Mouse (Mus musculus) thymus, postnatal 36 days (tissue): ENCODE data around the gene Hrh3.

Experiments
- DNase-seq, 2 experiments: peaks; one replicate each; pipeline ENCODE4 v3.0.0; 2022; ENCODE audit warnings: mixed read lengths in 2 of 2

The Hrh3 gene

DNA sequence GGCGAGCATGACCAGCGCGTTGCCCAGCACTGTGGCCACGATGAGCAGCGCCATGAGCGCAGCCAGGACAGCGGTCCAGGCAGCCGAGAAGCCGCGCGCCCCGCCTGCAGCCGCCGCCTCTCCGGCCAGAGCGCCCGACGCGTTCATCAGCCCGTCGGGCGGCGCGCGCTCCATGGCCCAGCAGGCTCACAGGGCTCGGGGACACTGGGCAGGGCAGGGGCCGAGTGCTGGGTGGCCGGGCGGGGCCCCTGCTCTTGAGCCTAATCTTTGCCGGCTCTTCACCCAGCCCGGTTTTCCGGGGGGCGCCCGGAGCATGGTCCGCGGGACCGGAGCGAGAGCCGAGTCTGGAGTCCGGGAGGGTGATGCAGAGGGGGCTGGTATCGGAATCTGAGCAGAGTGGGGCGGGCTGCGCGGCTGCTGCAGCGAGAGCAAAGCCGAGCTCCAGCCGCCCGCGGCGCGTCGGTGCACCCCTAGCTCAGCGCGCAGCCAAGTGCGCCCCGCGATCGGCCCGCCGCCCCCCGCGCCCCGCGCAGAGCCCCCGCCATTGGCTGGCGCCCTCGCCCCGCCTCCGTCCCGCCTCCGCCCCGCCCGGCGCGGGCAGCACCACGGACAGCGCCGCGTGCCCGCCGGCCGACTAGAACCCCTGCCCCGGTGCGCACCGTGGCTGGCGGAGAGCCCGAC lies at the start of gene Hrh3:
Gene Hrh3 (minus strand): TSS at position 511 of the 681 bp plus-strand sequence.
- peak; percentile 88 to 89 for DNase-seq

DNA sequence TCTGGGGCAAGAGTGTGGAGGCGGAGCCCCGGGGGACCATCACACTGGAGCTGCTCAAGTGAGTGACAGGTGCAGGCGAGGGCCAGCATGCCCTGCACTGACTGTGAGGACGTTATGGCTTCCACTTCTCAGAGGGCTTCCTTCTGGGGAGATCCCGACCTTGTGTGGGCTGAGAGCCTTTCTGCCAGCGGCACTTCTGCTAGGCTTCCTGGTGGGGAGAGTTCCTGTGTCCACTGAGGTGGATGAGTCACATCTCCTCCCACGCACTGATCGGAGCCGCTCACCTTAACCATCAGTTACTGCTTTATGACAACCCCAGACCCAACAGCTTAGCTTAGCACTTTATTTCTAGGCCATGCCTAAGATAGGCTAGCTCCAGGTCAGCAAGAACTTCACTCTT lies 44.3 kb upstream of the Hrh3 start:
- no peak for DNase-seq

DNA sequence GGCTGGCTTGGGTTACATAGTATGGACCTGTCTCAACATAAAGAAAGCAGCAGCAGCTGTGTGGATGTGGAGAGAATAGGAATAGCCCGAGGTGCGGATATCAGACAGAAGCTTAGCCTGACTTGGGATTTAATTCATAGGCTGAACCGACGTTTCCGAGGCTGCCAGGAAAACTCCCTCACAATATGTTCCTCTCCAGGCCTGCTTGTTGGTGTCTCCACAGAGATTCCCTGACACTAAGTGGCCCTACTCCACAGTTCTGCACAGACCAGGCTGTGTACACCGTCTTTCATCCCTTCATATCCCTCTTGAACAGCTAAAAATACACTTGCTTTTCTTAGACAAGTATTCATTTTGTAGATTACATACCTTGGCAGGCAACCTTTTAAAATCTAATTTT lies 43.1 kb upstream of the Hrh3 start:
- DNase-seq = no peak

DNA sequence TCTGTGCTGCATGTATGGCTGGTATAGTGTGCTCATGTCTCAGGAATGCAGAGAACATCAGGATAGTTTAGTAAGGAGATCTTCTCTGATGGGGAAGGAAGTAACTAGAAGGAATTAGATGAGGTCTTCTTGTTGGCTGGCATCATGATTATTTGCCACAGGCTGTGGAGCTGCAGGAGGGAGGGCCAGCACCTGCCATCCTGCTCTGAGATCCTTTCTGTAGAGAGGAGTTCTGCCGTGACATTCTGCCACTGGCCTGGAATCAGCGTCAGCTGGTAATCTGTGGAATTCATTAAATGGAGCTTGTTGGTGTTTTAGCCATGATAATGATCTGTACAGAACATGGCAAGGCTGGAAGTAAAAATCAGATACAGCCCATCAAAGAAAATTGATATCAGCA lies 41.8 kb upstream of the Hrh3 start:
- no peak for DNase-seq

DNA sequence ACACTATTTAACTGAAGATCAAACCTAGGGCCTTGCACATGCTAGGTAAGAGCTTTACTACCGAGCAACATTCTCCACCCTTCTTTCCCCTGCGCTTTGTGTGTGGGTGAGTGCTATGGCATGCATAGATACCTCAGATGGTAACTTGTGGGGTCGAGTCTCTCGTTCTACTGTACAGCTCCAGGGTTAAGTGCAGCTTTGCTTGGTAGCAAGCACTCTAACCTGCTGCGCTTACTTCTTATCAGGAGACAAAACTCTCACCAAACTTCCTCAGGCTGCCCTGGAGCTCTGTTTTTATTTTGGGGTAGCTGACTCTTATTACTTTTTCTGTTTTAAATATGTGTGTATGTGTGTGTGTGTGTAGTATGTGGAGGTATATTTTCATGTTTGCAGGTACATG lies 31.1 kb upstream of the Hrh3 start:
- no peak for DNase-seq

DNA sequence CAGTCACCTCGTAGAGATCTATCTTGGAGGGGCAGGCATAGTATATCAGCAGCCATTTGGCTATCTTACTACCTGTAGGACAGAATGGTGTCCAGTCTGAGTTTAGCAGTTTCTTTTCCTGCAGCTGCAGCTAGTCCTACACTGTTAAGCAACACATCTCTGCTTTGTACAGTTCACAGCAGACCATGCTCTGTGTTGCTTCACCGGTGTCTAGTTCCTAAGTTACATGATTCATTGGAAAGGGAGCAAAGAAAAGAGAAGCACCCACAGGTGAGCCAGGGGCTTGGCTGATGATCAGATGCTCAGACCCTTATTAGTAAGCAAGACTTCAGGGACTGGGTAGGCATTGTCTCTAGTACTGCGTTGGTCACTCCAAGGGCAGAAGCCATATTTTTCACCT lies 29.6 kb upstream of the Hrh3 start:
- DNase-seq = no peak

DNA sequence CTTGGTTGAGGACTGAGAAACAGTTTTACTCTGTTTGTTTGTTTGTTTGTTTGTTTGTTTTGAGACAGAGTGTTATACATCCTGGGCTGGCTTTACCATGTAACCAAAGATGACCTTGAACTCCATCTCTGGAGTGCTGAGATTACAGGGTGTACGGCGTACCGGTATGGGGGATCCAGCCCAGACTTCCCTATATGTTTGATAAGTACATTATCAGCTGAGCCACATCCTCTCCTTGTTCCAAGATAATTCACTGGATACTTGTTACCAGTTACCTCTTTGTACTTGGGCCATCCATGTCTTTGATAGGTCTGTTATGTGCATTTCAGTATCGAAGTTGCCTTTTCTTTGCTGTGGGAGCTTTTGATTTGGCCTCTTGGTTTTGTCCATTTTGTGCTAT lies 28.9 kb upstream of the Hrh3 start:
- no peak for DNase-seq

DNA sequence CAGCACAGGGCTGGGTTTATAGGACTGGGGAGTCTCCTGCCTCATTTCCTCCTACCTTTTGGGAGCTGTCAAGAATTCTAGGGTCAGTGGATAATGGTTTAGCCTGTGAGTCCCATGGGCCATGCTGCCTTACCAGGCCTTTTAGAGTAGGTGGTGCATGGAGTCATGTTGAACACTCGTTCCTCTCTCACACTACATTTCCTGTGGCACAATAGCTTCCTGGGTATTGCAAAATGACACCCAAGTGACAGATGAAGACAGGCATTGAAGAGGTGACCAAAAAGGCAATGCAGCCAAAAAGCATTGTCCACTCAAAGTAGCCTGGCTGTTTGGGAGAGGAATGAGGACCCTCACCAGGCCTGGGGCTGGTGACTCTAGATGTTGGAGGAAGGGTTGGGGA lies 23.4 kb upstream of the Hrh3 start:
- no peak for DNase-seq

DNA sequence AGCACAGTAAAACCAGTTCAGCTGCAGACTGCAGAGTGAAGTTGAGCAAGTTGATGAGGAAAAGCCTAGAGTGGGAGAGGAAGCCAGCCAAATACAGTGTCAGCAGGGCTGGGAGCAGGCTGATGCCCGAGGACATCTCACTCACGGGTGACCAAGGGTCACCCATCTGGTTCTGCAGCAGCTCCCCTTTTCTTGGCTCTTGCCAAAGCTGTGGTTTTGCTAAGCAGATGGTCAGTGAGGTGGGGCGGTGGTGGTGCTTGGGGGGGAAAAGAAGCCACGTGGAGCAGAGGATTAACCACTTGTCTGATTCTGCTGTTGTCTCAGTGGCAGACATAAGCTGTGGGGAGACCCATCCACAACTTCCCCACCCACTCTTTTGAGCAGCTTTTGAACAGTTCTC lies 21.9 kb upstream of the Hrh3 start:
- no peak for DNase-seq

DNA sequence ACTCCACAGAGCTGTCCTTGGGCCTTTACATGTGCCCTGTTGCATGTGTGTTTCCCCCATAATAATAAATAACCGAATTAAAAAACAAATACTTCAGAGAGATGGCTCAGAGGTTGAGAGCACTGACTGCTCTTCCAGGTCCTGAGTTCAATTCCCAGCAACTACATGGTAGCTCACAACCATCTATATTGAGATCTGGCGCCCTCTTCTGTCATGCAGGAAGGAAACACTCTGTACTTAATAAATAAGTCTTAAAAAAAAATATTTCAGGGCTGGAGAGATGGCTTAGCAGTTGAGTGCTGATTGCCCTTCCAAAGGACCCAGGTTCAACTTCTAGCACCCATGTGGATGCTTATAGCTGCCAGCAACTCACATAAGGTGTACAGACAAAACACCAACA lies 19.9 kb upstream of the Hrh3 start:
- DNase-seq = no peak

DNA sequence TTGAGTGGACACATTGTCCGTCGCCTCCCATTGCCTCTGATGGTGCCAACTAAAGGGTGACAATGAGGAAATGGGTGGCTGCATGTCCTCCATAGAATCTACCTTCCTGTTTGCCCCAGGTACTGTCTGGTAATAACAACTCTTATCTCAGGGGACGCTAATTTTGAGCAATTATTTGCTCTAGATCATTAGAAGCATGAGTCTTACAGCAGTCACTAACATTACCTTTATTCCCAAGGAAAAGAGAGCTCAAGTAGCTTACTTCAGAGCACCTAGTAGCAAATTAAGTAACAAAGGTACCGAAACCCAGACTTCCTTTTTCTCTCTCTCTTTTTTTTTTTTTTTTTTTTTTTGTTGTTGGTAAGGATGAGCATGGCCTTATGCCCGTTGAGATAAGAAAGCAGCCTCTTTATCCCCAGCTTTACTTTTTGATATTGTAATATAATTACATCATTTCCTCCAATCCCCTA lies 16.0 kb upstream of the Hrh3 start:
- DNase-seq = no peak

DNA sequence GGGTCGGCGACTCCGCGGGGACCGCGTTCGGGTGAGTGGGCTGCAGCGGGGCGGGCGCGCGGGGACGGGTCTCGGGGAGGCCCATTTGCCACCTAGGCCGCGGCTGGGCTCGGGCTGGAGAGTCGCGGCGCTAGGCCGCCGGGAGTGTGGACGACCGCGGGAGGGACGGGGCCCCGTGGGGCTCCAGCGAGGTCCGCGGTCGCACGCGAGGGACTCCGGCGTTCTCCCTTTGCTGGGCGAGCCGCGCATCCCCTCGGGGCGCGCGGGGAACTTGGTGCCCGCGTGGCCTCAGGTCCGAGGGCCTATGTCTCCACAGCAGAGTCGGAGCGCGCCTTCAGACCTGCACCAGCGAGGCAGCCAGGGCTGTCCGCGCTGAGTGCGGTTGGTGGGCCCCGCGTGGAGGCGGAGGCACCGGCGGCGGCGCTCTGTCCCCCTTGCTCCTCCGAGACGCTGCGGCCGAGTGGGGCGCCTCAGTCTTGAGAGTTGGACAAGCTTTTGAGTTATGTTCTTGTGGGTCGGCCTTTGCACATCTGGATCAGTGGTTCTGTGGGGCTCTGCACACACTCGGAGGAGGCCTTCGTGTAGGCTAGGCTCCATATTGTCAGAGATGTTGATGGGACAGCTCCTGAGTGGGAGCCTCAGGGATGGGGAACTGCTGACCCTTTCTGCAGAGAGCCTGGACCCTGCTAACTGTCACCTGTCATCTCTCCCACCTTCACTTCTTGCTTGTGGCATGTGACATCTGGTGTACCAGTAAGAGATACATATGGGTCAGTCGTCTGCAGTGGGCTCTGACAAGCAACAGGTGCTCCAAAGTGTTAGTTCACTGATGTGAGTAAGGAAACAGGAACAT lies 15.4 kb upstream of the Hrh3 start:
- peak in 1 of 2 experiments; percentile 63 for DNase-seq

DNA sequence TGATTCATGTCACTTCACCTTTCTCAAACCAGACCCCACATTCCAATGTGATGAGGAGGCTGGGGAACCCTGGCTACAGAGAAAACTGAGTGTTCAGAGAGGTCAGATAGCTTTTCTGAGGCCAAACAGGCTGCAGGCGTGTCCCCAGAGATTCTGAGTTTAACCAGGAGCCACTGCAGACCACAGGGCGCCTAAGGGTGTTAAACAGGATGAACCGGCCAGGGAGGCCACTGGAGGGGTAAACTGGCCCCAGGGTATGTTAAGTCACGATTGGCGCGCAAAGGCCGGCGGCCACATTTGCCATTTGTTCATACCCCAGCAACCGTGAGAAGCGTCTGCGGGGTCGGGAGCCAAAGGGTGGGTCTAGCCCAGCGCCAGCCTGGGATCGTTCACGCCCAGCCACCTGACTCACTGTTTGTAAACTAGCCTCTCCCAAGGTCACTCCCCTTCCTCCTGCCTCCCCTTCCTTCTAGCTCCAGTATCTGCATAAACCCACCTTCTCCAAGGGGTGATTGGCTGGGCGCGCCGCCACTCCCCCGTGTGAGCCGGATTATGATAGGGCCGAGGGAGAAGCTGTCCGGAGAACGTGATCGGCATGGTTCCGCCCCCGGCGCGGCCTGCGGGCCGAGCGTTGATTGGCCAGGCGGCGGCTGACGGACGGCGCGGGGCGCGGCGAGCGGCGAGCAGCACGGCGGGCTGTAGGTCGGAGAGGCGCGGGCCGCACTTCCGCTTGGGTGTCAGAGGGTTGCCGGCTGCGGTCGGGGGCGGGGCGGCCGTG lies 14.6 kb upstream of the Hrh3 start, which contains the start of gene Osbpl2:
Gene Osbpl2 (plus strand): TSS at position 646 of the 778 bp plus-strand sequence.
- DNase-seq = peak; percentile 98 to 99

DNA sequence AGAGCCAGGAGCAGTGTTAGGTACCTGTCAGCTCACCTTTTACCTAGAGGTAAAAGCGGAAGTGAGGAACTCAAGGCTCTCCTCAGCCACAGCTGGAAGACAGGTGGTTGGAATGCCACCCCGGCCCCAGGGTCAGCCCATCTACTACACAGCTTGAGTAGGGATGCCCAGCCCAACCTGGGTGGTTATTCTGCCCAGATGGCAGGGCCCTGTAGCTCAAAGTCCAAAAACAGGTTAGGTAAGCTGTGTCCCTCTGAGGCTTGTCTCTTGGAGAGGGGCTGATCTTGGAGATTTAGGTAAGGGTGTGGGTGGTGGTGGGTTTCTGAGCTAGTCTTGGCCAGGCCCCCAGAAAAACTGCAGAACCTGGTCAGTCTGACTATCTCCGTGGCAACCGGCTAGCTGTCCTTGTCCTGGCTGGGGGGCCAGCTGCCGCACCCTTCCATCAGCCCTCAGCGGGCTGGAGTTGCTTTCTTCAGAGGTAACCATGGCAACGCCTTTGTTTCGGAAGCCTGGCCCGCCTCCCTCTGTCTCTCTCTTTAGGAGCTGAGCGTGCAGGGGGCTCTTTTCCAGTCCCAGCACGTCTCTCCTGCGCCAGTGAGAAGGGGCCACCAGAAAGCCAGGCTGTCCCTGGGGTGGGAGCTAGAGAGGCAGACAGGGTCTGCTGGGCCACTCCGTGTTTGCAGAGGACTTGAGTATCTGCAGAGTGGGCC lies 13.4 kb upstream of the Hrh3 start:
- peak in 1 of 2 experiments; percentile 45 for DNase-seq

DNA sequence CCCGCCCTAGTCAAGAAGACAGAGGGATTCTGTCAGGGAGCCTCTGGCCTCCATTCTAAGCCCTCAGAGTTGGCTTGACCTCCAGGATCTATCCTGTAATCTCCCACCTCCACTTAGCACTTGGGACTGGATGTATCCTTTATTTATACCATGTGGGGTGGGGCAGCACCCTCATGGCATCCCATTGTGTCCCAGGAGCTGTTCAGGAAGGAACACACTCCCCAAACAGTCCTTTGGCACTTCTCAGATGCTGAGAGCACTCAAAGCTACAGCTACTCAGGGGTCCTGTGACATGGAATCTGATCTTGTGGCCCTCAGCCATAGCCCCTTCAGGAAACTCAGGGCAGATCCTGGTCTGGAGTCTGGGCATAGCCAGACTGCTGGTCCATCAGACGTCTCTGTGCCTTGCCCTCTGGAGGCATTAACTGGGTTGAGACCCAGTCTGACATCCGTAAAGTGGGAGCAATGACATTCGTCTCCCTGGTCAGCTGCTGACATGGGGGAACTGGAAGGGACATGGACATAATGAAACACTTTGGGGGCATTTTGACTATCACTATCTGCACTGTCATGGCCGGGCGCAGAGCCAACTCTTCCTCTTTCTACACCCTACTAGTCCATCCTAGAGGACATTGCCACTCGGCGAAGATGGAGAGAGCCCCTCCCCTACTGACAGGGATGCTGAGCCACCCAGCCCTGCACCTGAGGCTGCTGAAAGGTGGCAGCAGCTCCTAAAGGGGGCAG lies 12.6 kb upstream of the Hrh3 start:
- DNase-seq = no peak

DNA sequence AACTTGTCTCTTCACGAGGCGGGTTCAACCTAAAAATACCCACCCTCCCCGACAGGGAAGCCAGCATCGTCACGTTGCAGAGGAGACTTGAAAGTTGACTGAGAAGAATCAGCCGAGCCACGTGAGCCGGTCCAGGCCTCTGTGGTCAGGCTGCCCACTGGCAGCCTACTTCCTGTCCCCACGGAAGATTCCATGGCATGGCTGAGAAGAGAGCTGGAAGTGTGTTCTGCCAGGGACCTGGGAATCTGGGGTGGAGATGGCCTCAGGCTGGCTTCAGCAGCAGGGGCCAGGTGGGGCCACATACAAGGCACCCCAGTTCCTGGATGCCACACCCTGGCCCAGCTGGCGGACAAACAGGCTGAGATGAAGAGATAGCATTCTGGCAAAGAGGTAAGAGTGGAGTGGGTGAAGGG lies 11.8 kb upstream of the Hrh3 start:
- DNase-seq = no peak

DNA sequence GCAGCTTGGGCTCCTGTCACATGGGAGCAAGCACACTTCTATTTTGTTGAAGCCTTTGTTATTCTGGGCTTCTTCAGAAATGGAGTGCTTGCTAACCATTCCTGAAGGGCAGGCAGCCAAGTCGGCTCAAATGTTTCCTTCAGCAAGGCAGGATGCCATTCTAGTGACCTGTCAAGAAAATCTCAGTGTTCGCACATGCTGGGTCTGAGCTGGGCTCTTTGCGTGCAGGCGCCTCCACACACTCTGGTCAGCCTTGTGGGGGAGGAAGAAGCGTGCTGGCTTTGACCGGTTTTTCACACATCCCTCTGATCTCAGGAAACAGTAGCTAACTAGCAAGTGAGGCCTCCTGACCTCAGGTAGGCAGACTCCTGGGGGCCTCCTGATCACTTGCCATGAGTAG lies 11.0 kb upstream of the Hrh3 start:
- no peak for DNase-seq

DNA sequence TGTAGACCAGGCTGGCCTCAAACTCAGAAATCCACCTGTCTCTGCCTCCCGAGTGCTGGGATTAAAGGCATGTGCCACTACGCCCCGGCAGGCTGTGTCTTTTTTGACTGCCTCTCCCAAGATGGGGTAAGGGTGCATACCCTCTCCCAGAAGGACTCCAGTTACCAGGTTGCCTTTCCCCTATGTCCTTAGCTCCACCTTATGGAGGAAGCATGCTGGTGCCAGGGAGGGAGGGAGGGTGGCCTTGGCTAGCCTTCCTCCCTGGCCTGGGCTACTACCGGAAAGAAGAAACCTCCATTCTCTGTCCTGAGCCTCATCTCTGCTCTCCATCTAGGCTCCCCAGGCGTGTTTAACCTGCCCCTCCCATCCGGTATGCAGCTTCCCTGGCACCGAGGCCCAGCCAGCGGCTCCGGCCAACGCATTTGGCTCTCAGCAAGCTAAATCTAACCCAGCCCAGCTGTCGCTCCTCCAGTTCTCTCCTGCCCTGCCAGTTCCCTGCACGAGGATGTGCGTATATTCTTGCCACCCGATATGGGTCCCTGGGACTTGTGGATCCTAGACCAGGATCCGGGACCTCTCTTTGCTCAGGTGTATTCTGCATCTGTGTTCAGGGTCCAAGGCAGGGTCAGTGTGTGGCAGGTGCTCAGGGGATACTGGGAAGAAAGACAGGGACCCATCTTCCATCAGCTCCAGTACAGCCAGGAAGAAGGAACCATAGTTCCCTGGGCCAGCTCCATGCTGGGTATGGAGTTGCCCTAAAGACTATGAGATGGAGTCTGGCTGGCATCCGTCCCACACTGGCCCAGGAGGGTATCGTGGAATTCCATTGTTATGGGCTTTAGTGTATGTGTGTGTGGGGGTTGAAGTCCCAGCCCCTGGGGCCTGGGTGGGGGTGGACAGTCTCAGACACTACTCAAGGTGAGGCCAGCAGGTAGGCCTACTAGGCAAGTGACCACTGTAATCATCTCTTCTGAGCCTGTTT lies 9.9 kb upstream of the Hrh3 start:
- DNase-seq = no peak

DNA sequence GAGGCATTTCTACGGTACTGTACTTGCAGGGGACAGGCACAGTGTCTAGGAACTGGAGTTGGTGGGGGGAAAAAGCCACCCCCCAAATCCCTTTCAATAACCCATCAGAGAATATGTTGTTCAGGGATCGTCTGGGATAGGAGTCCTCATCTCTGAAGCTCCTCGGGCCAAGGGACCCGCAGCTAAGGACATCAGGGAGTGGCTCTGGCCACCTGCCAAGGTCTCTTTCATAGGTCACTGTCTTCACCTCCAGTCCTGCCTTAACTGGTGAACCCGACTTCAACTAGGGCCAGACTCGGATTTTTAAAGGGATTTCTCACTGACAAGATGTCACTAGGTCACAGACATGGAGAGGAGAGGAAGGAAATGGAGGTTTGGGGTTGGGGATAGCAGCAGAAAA lies 4.0 kb upstream of the Hrh3 start:
- no peak for DNase-seq

DNA sequence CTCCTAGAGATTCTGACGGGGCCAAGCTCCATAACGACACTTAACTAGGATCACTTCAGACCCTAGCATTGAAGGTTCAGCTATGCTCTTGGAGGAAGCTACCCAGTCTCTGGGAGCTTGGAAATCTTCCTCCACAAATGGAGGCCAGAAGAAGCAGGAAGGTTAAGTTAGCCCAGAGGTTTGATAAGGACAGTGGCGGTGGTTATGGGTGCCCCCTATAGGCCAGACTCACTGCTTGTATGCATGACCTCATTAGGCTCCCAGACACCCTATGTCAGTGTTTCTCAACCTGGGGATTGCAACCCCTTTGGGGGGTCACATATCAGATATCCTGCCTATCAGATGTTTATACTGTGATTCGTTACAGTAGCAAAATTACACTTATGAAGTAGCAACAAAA lies 2.8 kb upstream of the Hrh3 start:
- DNase-seq = peak; percentile 49
